Mouse (Mus musculus): Measurements from ENCODE around the gene Olfr1276. TPM values are rescaled to one million over a fixed set of nuclear protein-coding genes. Genes with fewer than 3 reads are reported as not detected.

Olfr1276 gene
- not detected in 2 replicates for polyA plus RNA-seq (2015; fragmentation: Nextera tagmentation; extraction: Ambion mirVana)

DNA sequence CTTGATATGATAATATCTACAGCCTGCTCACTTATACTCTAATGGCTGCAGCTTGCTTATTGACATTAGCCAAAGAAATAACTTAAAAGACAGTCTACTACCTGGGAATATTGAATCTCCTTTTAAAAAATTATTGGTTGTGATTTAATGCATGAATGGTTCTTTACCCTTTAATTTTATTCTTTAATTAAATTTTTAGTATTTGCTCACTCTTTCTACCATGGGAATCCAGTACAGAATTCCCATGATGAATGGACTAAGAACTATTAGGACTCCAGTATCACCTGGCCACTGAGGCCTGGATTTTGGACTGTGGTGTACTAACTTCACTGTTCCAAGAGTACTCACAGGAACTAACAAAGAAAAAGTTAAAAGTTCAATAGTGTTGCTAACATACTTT is at the start of gene Olfr1276:
TSS of gene Olfr1276 (plus strand) at position 301 of the 400 bp plus-strand sequence.
- H3K4me2 ChIP-seq: no peak within 1 kb of the TSS
- H3K4me3 ChIP-seq: no peak within 1 kb of the TSS
- no peak within 1 kb of the TSS for H3K9ac ChIP-seq
- H3K27me3 ChIP-seq (replicated peaks): no peaks in the 10 kb centered on the region
- H3K27ac ChIP-seq (replicated peaks): no peak within 1 kb of the TSS
- H3K4me1 ChIP-seq: no peaks in the 10 kb centered on the region
- no peaks in the 10 kb centered on the region for H3K9me3 ChIP-seq
- H3K36me3 ChIP-seq: no peaks in the 10 kb centered on the region
- no peak for ATAC-seq (ENCODE audit: extremely low read depth, insufficient number of reproducible peaks, low FRiP score, low TSS enrichment)

DNA sequence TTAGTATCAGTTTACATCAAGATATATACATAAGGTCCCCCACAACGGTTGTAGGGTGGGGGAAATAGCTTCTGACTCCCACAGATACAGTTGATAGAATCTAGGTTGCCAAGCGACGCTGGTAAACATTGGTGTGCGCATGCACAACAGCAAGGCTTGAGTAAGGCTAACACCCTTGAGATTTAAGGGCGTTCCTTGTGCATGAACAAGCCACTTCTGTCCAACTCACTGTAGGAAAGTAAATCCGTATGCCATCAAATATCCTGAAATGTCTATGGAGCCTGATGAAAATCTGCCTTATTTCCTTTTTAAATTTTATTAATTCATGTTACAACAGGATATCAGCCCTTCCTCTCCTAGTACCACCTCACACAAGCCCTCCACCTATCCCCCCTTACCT is 24.8 kb upstream of the Olfr1276 start, which contains the start of gene 4930430A15Rik:
TSS of gene 4930430A15Rik (minus strand) at position 101 of the 400 bp plus-strand sequence.
- H3K9me3 ChIP-seq: 0 out of 2 replicates have a peak, but pooled peaks cover 3% of the 10 kb centered on the region
- H3K27ac ChIP-seq (replicated peaks): no peak within 1 kb of the TSS
- no peak within 1 kb of the TSS for H3K4me2 ChIP-seq
- H3K9ac ChIP-seq: no peak within 1 kb of the TSS
- H3K4me3 ChIP-seq: no peak within 1 kb of the TSS
- WGBS: 73% methylated on average over 6 of the region's 6 CpGs
- H3K36me3 ChIP-seq: no peaks in the 10 kb centered on the region
- H3K27me3 ChIP-seq (replicated peaks): no peaks in the 10 kb centered on the region
- H3K4me1 ChIP-seq: no peaks in the 10 kb centered on the region
- ATAC-seq (ENCODE audit: extremely low read depth, insufficient number of reproducible peaks, low FRiP score, low TSS enrichment): no peak

DNA sequence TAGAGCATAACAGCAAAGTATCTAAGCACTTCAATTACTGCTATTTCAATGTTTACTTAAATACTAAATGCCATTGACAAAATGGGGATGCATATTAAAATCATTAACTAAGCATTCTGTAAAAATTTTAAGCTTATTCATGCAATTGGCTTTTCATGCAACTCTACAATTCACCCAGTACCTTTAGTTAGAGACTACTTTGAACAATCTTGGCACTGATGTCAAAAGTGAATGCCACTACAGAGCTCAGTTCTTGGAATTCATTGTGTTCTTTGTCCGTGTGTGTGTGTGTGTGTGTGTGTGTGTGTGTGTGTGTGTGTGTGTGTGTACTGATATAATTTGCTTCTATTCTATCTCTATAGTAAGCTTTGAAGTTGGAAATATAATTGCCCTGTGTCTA is 19.1 kb upstream of the Olfr1276 start, which contains the start of gene Olfr1275:
TSS of gene Olfr1275 (minus strand) at position 101 of the 400 bp plus-strand sequence.
- ATAC-seq (ENCODE audit: extremely low read depth, insufficient number of reproducible peaks, low FRiP score, low TSS enrichment): no peak
- WGBS: 61% methylated on average over 1 of the region's 1 CpGs
- no peaks in the 10 kb centered on the region for H3K9me3 ChIP-seq
- H3K27ac ChIP-seq (replicated peaks): no peak within 1 kb of the TSS
- H3K4me3 ChIP-seq: no peak within 1 kb of the TSS
- no peaks in the 10 kb centered on the region for H3K27me3 ChIP-seq (replicated peaks)
- no peaks in the 10 kb centered on the region for H3K4me1 ChIP-seq
- no peak within 1 kb of the TSS for H3K9ac ChIP-seq
- H3K36me3 ChIP-seq: no peaks in the 10 kb centered on the region
- H3K4me2 ChIP-seq: no peak within 1 kb of the TSS

DNA sequence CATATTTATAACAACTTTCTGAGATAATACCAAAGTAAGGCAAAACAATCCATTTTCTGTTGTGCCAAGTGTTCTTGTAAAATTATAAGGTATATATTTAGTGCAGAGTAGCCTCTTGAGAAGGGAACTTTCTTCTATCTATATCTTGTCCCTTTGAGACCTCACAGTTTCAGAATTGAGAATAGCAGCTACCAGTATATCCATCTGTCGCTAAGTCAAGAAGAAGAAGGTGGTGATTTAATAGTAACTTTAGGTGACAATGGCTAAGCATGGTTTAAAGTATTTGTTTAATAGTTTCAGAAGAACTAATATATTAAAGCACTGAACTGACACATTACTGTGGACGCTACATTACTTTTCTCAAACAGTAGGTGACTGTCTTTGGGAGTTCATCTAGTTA is 19.7 kb downstream of the Olfr1276 start, which contains the start of gene Olfr1277:
TSS of gene Olfr1277 (minus strand) at position 101 of the 400 bp plus-strand sequence.
- Histone ChIP-seq H3K9ac (no peak within 1 kb of the TSS), H3K27ac (replicated peaks) (no peak within 1 kb of the TSS), H3K4me1 (no peaks in the 10 kb centered on the region), H3K36me3 (no peaks in the 10 kb centered on the region), H3K4me3 (no peak within 1 kb of the TSS), H3K4me2 (no peak within 1 kb of the TSS), H3K9me3 (no peaks in the 10 kb centered on the region), H3K27me3 (replicated peaks) (no peaks in the 10 kb centered on the region)
- WGBS: 66% methylated on average over 2 of the region's 2 CpGs
- no peak for ATAC-seq (ENCODE audit: extremely low read depth, insufficient number of reproducible peaks, low FRiP score, low TSS enrichment)

DNA sequence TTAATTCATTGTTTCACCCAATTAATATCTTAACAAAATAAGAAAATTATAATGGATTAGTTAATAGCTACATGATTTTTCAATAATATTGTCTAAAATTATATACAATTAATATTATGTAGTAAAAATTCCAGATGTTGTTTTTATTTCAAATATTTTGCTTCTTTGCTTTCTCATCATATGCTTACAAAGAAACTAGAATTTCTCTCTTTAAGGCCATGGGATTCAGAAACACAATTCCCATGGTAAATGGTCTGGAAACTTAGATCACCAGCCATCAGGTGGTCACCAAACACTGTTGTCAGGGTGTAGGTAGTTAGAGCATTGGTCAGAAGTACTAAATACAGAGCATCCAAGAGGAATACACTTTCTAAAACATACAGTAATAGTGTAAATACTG is 35.5 kb downstream of the Olfr1276 start, which contains the start of gene Olfr1278:
TSS of gene Olfr1278 (plus strand) at position 301 of the 400 bp plus-strand sequence.
- Histone ChIP-seq H3K36me3 (no peaks in the 10 kb centered on the region), H3K9me3 (no peaks in the 10 kb centered on the region), H3K4me2 (no peak within 1 kb of the TSS), H3K4me1 (no peaks in the 10 kb centered on the region), H3K4me3 (no peak within 1 kb of the TSS), H3K27me3 (replicated peaks) (no peaks in the 10 kb centered on the region), H3K27ac (replicated peaks) (no peak within 1 kb of the TSS), H3K9ac (no peak within 1 kb of the TSS)
- ATAC-seq (ENCODE audit: extremely low read depth, insufficient number of reproducible peaks, low FRiP score, low TSS enrichment): no peak

DNA sequence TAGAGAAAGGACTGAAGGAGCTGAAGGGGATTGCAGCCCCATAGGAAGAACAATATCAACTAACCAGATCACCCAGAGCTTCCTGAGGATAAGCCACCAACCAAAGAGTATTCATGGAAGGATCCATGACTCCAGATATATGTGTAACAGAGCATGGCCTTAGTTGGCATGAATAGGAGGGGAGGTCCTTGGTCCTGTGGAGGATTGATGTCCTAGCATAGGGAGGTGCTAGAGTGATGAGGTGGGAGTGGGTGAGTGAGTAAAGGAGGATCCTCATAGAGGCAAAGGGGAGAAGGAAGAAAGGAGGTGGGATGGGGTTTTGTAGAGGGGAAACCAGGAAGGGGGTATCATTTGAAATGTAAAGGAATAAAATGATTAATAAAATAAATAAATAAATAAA is 44.2 kb downstream of the Olfr1276 start:
- no peak for ATAC-seq (ENCODE audit: extremely low read depth, insufficient number of reproducible peaks, low FRiP score, low TSS enrichment)
- Histone ChIP-seq H3K4me3 (no peak overlapping the region), H3K36me3 (no peaks in the 10 kb centered on the region), H3K9me3 (no peaks in the 10 kb centered on the region), H3K9ac (no peak overlapping the region), H3K27ac (replicated peaks) (no peak overlapping the region), H3K27me3 (replicated peaks) (no peaks in the 10 kb centered on the region), H3K4me2 (no peak overlapping the region), H3K4me1 (no peaks in the 10 kb centered on the region)

DNA sequence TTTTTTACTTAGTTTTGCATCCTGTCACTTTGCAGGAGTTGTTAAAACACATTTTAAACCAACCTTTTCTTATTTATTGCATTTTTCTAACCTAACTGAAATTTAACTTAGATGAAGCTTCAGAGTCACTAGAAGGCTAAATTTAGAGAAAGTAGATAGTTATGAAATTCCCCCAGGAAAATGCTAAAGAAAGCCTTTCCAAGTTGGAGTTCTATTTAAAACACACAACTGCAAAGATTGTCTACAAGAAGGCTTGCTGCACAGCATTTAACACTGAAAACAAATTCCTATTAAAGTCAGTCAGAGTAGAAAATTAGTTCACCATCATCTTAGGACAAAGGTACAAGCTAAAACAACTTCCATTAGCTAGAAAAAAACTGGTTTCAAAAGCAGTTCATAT is 46.1 kb downstream of the Olfr1276 start, which contains the start of gene Olfr1279:
TSS of gene Olfr1279 (plus strand) at position 262 of the 400 bp plus-strand sequence.
- Histone ChIP-seq H3K9me3 (no peaks in the 10 kb centered on the region), H3K4me3 (no peak within 1 kb of the TSS), H3K4me2 (no peak within 1 kb of the TSS), H3K27me3 (replicated peaks) (no peaks in the 10 kb centered on the region), H3K9ac (no peak within 1 kb of the TSS), H3K4me1 (no peaks in the 10 kb centered on the region), H3K27ac (replicated peaks) (no peak within 1 kb of the TSS), H3K36me3 (no peaks in the 10 kb centered on the region)
- ATAC-seq (ENCODE audit: extremely low read depth, insufficient number of reproducible peaks, low FRiP score, low TSS enrichment): no peak

Other genes starting within 250 kb of the Olfr1276 start
- not detected in 2 replicates for gene Gm13941, start 148.5 kb upstream of the Olfr1276 start, polyA plus RNA-seq (2015; fragmentation: Nextera tagmentation; extraction: Ambion mirVana)
- not detected in 2 replicates for gene Gm15130, start 101.6 kb upstream of the Olfr1276 start, polyA plus RNA-seq (2015; fragmentation: Nextera tagmentation; extraction: Ambion mirVana)
- not detected in 2 replicates for gene 4930430A15Rik, start 24.9 kb upstream of the Olfr1276 start, polyA plus RNA-seq (2015; fragmentation: Nextera tagmentation; extraction: Ambion mirVana)
- gene Olfr1275, start 19.2 kb upstream of the Olfr1276 start, polyA plus RNA-seq (2015; fragmentation: Nextera tagmentation; extraction: Ambion mirVana): not detected in 2 replicates
- gene Olfr1277, start 19.6 kb downstream of the Olfr1276 start, polyA plus RNA-seq (2015; fragmentation: Nextera tagmentation; extraction: Ambion mirVana): not detected in 2 replicates
- gene Olfr1278, start 35.6 kb downstream of the Olfr1276 start, polyA plus RNA-seq (2015; fragmentation: Nextera tagmentation; extraction: Ambion mirVana): not detected in 2 replicates
- not detected in 2 replicates for gene Olfr1279, start 46.1 kb downstream of the Olfr1276 start, polyA plus RNA-seq (2015; fragmentation: Nextera tagmentation; extraction: Ambion mirVana)
- not detected in 2 replicates for gene Olfr1280, start 59.5 kb downstream of the Olfr1276 start, polyA plus RNA-seq (2015; fragmentation: Nextera tagmentation; extraction: Ambion mirVana)
- gene Olfr1281, start 72.0 kb downstream of the Olfr1276 start, polyA plus RNA-seq (2015; fragmentation: Nextera tagmentation; extraction: Ambion mirVana): not detected in 2 replicates
- not detected in 2 replicates for gene Olfr1282, start 81.6 kb downstream of the Olfr1276 start, polyA plus RNA-seq (2015; fragmentation: Nextera tagmentation; extraction: Ambion mirVana)
- gene Olfr1283, start 112.3 kb downstream of the Olfr1276 start, polyA plus RNA-seq (2015; fragmentation: Nextera tagmentation; extraction: Ambion mirVana): not detected in 2 replicates
- gene Olfr1284, start 121.0 kb downstream of the Olfr1276 start, polyA plus RNA-seq (2015; fragmentation: Nextera tagmentation; extraction: Ambion mirVana): not detected in 2 replicates
- not detected in 2 replicates for gene Olfr1286, start 168.6 kb downstream of the Olfr1276 start, polyA plus RNA-seq (2015; fragmentation: Nextera tagmentation; extraction: Ambion mirVana)
- gene Olfr1287, start 194.6 kb downstream of the Olfr1276 start, polyA plus RNA-seq (2015; fragmentation: Nextera tagmentation; extraction: Ambion mirVana): not detected in 2 replicates
- not detected in 2 replicates for gene Olfr1288, start 219.6 kb downstream of the Olfr1276 start, polyA plus RNA-seq (2015; fragmentation: Nextera tagmentation; extraction: Ambion mirVana)
- gene Olfr1289, start 226.3 kb downstream of the Olfr1276 start, polyA plus RNA-seq (2015; fragmentation: Nextera tagmentation; extraction: Ambion mirVana): not detected in 2 replicates
- gene Olfr1290, start 239.3 kb downstream of the Olfr1276 start, polyA plus RNA-seq (2015; fragmentation: Nextera tagmentation; extraction: Ambion mirVana): 0.17 TPM in 1 of 2 replicates, not detected in the other
- gene Olfr1291-ps1, start 242.7 kb downstream of the Olfr1276 start, polyA plus RNA-seq (2015; fragmentation: Nextera tagmentation; extraction: Ambion mirVana): not detected in 2 replicates